Mouse (Mus musculus) WW6 (cell line): ENCODE measurements around the gene Asic2.

Source experiments
- DNase-seq: peaks from one replicate; pipeline ENCODE4 v3.0.0-alpha.2; 2013; ENCODE audit warnings: low read depth, low spot score

Gene Asic2

DNA sequence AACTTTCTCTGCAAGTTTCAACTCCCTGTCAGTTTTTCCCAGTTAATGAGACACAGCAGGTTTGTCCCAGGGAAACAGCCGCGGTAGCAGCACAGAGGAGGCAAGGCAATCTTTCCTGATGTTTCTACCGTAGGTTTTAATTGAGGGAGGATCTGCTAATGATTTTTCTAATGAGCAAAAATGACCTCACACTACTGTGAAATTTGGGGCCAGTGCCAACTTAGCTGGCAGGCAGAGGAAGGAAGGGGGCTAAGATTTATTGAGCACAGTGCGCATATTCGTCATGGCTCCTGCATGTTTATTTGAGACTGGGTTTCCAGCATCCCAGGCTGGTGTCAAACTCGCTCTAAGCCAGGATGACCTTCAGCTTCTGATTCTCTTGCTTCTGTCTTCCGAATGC is 957.5 kb downstream of the Asic2 start:
- DNase-seq, result no peak

DNA sequence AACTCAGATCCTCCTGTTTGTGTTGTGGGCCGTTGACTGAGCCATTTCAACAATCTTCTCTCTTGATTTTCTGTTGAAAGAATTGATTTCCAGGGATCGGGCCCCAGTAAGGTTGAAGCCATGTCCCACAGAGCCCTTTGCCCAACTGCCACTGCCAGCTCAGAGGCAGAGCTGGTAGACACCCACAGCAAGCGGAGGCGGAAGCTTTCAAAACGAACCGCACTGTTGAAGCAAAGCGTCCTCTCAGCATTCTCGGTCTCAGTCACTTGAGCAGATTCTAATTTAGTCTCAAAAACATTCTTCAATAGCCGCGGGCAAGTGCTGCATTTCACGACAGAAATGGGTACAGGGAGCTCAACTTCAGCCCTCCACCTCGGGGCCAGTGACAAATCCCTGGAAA is 958.9 kb downstream of the Asic2 start:
- DNase-seq, result no peak

DNA sequence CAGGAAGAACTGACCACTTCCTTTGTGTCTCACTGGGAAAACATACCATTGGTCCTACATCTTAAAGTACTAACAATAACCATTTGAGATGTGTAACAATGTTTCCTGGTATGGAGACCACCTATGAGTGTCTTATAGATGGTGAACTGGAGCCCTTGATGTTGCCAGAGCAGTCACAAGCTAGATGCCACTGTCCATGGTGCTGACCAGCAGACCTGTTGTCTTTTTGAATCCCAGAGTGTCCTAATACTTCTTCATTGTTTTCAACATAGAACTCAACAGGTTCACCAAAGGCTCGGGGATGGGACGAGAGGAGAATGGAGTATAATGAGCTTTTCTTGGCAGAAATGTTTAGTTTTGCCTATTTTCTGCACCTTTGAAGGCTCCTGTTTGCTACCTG is 962.4 kb downstream of the Asic2 start:
- DNase-seq, result peak; percentile 18

DNA sequence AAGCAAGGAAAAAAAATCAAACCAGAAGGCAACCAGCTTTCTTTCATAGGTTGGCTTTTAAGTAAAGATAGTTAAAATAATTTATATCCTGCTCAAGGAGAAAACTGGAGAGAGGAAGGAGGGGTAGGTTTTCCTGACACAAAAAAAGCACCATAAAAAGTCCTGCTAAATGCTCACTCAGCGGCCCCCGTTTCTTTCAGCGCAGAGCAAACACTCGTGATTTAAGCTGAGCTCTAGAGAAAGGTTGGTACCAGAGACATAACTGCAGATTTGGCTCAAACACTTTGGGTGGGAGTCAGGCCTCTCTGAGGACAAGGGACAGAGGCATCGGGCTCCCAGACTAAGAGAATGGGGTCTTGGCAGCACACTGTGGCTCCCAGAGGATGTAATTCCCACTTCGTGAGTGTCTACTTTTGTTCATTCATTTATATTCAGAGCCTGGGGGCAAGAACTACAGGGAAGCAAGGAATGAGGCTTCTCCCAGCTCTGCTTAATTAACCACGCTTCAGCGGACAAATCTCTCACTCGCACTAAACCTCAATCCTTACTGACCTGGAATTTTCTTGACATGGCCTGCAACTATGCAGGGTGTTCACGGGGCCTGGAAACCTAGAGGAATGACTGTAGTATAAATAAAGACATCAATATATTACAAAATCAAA is 965.4 kb downstream of the Asic2 start:
- DNase-seq, result no peak

DNA sequence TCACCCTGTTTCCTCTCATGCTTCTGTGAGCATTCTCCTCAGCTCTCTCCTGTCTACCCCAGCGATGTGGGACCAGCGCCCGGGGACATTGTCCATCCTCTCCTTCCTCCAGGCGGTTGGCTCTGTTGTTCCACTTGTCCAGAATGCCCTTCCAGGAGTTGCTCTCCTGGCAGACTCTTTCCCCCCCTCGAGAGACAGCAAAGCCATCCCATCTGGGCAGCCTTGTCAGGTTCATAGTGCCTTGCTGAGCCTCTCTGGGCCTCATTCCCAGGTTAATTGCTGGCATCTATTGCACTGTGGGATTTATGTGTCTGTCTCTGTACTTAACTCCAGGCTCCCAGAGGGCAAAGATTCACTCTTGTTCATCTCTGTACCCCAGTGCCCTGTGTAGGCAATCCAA is 972.6 kb downstream of the Asic2 start:
- DNase-seq, result no peak

DNA sequence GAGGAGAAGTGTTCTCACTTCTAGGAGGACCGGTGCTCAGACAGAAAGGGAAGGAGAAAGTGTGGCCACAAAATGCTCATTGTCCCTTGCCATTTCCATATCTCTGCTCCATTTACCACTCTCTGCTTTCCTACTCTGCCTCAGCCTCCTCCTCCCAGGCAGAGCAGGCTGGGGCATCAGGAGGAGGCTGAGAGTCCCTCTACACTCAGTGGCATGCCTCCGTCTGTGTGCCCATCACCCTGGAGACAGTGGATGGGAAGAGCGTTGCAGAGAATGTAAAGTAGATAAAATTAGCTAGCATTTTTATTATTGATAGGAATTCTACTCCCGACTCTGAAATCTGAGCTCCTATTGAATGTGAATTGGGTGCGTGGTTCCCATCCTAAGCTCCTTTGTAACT is 984.7 kb downstream of the Asic2 start:
- DNase-seq, result no peak

DNA sequence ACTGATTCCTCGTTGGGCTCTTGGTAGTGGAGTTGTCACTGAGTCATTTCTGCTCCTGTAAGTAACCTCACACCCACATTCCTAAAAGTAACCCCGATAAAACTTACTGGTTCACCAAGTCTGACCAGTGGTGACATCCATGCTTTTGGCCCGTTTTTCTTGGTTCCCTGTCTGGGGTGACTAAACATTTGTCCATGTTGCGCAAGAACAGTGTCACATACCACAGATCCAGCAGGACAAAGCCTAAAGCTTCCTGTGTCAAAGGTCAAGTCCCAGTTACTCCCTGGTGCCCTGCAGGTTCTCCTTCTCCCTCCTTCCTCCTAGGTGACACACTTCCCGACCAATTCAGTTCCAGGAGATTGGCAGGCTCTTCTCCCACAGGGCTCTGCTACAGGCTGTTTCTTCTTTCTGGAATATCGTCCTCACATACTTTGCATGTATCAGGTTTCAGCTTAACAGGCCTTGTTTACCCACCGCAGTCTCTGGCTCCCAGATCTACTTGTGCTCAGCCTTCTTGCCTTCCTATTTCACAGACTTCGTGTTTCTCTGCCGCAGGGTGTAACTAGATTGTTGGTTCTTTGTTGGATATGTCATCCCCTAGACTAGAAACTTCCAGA is 991.9 kb downstream of the Asic2 start:
- DNase-seq, result no peak

DNA sequence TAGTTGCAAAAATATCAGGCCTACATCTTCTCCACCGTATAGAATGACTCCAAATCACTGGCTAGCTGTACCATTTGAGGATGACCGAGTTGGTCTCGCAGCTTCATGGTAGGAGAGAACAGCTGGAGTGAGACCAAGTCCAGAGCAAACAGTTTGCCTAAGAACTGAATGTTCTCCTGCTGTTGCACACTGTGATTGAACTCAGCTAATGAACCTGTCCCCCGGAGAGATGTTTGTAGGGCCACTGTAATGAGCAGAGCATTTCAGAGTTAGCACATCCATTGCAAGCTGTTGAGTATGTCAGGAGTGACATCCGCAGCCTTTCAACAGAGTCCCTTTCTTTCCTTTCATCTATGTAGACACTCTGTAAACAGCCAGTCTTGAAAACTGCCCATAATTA is 993.6 kb downstream of the Asic2 start:
- DNase-seq, result no peak

DNA sequence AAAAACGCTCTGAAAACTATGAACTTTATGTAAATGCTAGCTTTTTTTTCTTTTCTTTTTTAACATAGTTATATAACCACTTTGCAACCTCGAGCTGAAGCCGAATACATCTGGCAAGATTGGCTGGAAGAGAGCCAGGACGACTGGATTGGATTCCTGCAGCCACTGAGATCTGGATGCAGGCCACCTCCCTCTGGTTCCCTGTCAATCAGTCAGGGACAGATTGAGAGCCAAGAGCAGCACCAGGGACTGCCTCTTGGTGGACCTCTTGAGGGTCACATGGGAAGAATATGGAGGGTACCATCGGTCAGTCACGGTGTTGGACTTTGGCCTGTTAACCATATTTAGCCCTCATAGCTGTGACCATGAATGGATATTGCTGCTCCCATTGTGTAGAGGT is 994.3 kb downstream of the Asic2 start:
- no peak for DNase-seq

DNA sequence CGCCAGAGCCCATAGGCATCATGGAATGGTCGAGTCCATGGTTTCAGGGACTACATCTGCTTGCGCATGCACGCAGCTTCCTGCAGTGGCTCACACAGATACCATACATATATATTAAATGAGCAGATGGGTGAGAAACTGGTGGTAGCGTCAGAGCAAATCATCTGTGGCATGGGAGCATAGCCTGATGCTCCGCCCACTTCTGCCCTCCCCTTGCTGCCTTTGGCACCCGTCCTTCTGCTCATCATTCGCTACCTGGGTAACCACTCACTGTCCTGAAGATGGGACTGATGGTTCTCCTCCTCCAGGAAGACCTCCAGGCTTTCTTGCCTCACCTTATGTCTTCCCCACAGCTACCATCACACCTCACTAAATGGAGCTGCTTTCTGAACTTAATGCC is 995.0 kb downstream of the Asic2 start:
- no peak for DNase-seq

DNA sequence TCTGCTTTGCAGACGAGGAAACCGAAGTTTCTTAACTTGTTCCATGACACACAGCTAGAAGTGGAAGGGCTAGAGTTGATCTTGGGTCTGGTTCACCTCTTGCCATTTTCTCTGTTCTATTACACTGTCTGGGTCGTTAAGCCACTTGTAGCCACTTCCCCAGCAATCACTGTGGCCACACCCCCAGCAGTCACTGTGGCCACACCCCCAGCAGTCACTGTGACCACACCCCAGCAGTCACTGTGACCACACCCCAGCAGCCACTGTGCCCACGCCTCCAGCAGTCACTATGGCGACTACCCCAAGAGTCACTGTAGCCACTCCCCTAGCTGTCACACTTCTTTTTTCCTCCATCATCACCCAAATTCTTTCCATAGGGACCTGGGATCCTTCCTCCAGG is 1000.7 kb downstream of the Asic2 start:
- peak; percentile 22 for DNase-seq

DNA sequence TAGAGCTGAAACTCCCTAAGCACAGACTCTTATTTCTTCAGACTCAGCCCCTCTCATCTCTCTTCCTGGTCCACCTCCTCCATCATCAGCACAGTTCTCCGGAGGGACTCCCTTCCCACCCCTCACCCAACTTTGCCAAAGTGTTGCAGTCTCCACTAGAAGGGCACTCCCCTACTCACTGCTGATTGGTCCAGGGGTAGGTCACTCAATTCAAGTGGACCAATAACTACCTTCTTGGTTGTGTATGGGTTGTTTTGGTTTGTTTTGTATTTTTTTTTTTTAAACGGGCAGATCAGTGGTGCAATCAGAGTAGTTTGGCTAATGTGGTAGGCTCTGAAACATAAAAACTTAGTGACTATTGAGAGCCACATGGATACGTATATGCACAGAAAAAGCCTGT is 1002.2 kb downstream of the Asic2 start:
- no peak for DNase-seq

DNA sequence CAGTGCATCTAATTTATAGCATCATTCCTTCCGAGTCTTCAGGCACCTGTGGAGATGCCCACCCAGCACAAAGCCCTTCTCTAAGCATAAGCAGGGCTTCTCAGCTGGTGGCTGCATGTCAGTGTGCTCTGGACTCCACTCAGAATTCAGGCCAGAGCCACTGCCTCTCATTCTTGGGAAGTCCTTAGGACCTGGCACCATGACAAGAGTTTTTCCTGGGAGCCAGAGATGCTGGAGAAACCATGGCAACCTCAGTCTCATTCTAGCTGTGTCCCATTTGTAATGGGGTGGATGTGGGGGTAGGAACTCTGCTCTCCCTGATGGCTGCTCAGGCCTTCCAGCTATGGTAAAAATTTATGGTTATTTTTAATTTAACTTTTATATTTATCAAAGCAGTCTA is 1006.9 kb downstream of the Asic2 start:
- DNase-seq, result no peak

DNA sequence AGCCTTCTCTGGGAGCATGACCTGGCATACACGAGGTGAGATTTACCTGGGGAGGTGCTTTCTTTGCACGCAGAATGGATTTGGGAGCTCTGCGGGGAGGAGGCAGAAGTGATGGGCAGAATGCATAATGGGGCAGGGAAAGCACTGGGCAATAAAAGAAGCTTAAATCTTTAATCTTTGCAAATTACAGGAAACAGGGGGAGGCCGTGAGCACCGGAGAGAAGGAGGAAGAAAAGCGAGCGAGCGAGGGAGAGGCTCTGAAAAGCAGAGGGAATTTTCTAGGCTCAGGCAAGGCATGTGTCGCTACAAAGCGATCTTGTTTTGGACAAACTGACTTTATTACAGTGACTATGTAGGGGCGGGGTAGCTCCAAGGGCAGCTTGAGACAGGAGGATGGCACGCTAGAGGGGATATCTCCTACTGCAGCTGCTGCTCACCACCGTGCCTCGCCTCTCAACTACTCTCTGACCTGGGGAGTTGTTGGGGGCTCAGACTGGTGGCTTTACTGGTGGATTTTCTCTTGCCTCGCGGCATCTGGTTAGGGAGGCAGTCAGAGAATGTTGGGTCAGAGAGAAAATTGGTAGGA is 1010.1 kb downstream of the Asic2 start:
- no peak for DNase-seq

DNA sequence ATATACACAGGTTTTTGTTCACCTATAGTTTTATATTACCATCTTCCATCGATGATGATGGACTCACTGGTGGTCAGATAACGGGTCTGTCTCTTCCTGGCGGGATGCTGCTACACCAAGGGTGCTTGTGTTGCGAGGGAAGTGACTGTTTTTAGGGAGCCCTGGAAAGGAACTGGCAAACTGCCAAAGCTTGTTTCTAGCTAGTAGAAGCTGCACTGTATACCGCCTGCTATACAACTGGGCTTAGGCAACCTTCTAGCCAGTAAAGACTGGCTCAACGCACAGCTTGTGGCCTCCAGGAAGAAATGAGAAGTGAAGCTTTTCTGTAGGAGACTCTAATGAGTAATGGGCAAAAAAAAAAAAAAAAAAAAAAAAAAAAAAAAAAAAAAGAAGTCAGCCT is 1012.3 kb downstream of the Asic2 start:
- no peak for DNase-seq

DNA sequence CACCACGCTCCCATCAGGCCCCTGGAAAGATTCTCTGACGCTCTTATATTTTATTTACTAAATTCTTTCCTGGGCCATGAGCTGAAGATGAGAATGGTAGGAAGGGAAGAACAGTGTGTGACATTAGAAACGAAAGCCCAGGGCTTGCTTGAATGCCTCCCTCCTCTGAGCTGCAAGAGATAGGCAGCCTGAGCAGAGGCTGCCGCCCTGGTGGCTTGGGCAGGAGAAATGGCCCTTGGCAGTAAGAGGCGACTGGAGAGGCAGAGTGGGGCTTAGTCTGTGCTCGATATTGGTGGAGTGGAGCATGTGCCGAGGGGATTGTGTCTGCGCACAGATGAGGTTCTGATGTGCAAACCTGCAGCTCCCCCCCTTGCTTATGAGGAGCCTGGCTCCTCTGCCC is 1014.1 kb downstream of the Asic2 start:
- DNase-seq, result no peak

DNA sequence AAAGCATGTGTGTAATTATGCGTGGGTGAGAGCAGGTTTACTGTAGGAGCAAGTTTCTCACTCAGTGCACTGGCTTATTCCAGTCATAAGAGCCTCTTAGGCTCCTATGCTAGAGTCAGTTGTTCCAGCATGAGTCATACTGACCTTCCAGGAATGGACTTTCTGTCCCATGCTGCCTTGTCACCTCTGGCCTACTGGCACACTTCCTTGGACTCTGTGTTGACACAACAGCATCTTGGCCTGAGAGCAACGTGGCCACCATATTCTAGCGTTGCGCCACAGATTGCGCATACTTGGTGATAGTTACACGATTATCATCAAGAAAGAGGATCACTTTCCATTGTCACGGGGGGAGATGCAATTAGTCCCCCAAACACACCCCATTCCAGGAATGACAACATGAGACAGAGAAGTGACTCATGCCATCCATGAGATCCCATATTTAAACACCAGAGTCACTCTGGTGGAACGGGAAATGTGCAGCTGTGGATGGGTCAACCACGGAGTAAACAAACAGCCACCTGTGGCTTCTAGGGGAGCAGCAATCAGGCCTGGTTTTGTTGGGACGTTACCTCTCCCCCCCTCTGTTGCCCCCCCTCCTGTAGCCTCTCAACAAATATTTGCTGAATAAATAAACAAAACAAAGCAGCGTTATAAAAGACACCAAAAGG is 1019.1 kb downstream of the Asic2 start:
- DNase-seq, result no peak

DNA sequence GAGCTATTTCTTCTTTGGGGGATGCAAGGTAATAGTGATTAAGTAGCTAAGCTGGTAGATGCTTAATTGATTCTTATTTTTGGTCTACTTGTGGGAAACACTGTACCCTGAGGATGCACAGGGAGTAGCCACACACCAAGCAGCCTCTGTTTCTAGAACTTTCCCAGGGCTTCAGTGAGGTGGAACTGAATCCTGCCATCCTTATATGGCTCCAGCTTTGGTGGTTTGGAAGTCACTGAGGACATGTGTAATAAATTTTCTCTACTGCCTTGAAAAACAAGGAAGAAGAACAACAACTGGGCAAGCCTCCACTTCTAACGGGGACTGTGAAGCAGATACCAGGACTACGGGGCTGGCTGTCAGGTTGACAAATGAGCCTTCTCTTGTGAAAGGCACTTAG is 1020.2 kb downstream of the Asic2 start:
- DNase-seq, result no peak

DNA sequence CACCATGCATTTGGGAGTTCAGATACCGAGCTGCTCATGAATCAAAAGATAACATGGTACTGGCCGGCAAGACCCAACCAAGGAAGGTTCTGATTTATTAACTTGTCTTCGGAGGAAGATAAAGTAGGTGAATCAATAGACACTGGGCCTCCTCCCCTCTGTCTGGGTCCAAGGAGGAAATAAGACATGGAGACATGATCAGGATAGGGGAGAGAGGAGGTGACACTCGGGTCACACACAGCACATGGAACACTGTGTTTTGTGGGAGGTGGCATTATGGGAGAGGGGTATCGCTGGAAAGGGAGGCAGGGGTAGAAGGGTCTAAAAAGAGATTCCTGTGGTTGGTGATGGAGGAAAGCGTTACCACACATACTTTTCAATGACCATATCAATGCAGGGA is 1022.1 kb downstream of the Asic2 start:
- DNase-seq, result no peak

DNA sequence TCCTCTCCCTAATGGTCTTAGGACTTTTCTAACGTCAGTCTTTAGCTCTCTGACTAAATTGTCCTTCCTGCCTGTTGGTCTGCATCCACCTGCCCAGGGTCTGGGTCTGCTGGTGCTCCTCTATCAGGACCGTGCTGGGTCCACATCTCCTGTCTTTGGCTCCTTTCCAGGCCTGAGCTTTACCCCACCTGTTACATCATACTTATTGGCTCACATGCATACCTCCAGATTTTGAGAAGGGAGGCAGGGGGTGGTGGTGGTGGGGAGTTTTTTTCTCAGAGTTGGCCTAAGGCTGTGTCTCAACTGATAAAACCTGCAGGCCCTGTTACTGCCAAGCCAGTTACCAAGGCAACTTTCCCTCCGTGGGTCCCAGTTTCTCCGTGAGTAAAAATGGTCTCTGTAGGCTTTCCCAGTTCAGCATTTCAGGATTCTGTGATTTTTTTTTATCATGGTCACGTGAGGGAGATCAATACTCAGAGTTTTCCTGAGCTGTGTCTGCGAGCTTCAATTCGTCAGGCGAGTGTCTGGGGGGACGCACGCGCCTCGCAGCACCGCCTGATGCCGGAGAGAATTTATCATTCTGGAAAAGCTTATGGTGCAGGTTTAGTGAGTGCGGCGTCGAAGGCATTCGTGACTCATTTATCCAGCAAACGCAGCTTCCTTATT is 1044.8 kb downstream of the Asic2 start:
- no peak for DNase-seq

DNA sequence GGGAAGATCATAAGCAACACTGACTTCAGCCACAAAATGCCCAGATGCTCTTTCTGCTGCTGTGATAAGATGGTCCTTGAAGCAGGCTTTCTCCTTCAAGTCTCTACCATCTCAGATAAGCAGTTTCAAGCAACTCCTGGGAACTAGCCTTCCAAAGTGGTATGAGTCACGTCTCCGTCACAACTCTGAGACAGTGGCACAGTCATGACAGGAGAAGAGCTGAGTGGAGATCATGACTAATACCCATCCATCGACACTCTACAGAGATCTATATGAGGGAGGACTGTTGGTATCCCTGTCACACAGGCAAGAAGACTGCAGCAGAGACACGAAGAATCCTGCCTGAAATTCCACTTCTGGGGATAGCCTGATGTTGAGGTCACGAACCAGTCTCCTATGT is 1049.9 kb downstream of the Asic2 start:
- DNase-seq, result no peak

DNA sequence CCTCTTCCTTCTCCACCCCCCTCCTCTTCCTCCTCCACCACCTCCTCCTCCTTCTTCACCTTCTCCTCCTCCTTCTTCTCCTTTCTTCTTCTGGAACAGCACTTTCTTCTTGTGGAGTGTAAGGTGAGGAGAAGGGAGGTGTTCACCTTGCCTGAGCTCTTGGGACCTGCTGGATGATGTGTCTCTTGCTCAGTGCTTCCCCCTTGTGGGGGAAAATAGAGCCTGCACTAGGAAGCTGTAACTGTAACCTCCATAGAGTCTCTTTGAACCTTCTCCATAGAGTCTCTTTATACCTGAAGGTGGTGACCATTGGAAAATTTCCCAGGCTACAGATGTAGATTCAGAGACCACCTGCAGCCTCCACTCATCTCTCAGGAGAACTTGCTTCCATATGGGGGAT is 1050.6 kb downstream of the Asic2 start:
- DNase-seq, result peak; percentile 24
